Mouse (Mus musculus) thymus, adult 2 months (tissue): Measurements from ENCODE around the gene Calm3.

Experiments used
- CTCF ChIP-seq: fragments of 200-500 bp; IDR thresholded peaks from 2 replicates; pipeline ENCODE4 v1.5.1; 2012; ENCODE audit warnings: mild to moderate bottlenecking, control low read depth, low read length, moderate library complexity, borderline replicate concordance; ENCODE audit not compliant: control insufficient read depth, poor library complexity, insufficient read depth; ENCODE audit errors: extremely low read depth
- POLR2A ChIP-seq: fragments of 200-500 bp; IDR thresholded peaks from 2 replicates; pipeline ENCODE4 v1.6.1; 2012; ENCODE audit warnings: mild to moderate bottlenecking, low read length, control low read depth, moderate library complexity; ENCODE audit not compliant: control insufficient read depth, poor library complexity, insufficient read depth; ENCODE audit errors: extremely low read depth

DNA sequence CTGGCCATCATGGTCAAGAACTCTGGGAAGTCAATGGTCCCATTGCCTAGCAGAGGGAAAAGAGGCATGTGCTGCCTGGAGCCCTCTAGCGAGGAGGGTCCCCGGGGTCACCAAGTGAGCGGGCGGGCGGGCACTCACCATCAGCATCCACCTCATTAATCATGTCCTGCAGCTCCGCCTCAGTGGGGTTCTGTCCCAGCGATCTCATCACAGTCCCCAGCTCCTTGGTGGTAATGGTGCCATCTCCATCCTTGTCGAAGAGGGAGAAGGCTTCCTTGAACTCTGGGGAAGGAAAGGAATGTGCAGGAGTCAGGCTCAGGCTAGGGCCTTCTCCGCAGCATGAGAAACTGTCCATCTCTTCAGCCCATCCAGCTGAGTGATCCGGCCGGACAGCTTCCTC is 6.5 kb downstream of the Calm3 start:
- TF ChIP-seq CTCF: no peak
- TF ChIP-seq POLR2A: no peak
